Mouse (Mus musculus): ENCODE data around the gene Lsm11.
A peak's percentile ranks its signal among the peaks of the same experiment; 100 is the strongest.

Lsm11 gene

DNA sequence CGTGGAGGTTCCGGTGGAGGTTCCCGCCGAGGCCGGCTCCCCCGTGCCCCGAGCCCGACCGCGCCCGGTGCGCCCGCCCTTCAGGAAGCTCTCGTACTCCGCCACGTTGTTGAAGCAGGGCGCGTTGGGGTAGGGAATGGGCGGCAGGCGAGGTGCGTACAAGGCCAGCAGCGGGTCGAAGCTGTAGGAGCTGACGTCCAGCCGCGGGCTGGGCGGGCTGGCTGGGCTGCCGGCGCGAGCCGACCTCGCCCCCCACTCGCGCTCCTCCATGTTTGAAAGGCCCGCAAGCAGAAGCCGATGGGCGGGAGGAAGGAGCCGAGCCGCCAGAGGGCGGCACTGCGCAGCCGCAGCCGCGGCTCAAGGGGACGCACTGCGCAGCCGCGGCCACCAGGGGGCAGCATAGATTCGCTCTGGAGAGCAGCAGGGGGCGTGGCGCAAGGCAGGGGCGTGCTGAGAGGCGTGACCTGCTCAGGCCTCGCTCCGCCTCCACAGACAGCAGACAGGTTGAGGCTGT, at the start of gene Lsm11:
Gene Lsm11, minus strand, starts transcription at position 293 of the 514 bp plus-strand sequence.
- peak; percentile 90 to 95 for DNase-seq (ENCODE audit: low spot score in 2 of 2)

DNA sequence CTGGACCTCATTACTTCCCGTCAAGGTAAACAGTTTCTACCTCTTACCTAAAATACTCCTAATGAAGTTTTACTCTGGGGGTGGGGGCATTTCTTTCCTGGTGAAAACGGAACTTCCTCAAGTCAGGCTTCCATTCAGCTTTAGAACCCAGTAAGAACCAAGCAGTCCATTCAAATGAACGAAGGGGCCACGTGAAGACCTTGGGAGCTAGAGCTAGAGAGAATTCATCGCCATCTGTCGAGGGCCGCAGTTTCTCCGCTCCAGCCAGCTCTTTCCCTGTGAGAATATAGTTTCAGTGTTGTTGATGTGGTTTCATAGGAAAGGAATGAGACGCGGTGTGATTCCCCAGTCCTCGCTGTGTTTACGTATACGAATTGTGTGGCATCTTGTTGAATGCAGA, 47.4 kb upstream of the Lsm11 start:
- no peak for DNase-seq (ENCODE audit: low spot score in 2 of 2)

DNA sequence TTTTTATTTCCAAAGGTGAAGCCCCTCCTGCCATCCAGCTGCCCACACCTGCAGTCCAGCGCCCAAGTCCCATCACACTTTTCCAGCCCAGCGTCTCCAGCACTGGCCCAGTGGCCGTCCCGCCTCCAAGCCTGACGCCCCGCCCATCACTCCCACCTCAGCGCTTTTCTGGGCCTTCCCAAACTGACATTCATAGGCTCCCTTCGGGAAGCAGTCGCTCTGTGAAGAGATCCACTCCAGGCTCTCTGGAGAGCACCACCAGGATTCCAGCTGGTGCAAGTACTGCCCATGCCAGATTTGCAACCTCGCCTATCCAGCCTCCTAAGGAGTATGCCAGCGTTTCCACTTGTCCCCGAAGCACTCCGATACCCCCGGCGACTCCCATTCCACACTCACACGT, 46.9 kb upstream of the Lsm11 start:
- DNase-seq (ENCODE audit: low spot score in 2 of 2) = no peak

DNA sequence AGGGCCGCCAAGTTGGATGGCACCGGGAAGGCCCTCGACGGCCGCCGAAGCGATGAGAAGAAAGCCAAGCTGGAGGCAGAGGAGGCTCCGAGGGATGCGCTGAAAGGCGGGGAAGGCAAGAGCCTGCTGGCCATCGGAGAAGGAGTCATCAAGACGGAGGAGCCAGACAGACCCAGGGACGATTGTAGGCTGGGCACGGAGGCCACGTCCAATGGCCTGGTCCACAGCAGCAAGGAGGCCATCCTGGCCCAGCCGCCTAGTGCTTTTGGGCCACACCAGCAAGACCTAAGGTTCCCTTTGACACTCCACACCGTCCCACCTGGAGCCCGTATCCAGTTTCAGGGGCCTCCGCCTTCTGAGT, 36.1 kb upstream of the Lsm11 start:
- no peak for DNase-seq (ENCODE audit: low spot score in 2 of 2)

DNA sequence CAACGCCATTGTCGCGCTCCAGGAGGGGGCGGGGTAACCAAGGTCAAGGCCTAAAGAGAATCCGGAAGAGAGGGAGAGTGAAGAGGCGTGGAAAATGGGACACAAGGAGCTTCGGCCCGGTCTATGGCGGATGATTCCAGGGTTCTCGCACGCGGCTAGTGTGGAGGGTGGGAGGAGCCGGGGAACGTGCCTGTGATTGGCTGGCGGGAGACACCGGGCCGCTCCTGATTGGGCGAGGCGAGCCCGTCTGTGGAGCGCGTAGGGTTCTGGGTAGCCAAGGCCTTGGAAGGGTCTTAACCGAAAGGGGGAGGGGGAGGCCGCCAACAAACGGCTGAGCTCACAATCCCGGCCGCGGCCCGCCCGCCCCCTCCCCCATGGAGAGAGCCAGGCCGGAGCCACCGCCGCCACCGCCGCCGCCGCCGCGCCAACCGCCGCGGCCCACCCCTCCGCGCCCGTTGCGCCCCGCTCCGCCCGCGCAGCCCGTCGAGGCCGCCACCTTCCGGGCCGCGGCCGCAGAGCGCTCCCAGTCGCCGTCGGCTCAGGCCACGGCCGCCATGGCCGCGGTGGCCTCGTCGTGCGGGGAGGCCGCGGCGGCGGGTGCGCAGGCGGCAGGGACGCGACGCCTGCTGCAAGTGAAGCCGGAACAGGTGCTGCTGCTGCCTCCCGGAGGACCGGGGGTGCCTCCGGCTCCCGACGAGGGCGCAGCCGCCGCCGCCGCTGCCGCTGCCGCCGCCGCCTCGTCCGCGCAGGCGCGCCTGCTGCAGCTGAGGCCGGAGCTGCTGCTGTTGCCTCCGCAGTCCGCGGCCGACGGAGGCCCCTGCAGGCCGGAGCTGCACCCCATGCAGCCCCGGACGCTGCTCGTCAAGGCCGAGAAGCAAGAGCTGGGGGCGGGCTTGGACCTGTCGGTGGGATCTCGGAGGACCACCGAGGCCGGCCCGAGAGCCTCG, 35.5 kb upstream of the Lsm11 start, which contains the start of gene Sox30:
Gene Sox30, plus strand, starts transcription at position 365 of the 947 bp plus-strand sequence.
- DNase-seq (ENCODE audit: low spot score in 2 of 2) = peak; percentile 22 to 28

DNA sequence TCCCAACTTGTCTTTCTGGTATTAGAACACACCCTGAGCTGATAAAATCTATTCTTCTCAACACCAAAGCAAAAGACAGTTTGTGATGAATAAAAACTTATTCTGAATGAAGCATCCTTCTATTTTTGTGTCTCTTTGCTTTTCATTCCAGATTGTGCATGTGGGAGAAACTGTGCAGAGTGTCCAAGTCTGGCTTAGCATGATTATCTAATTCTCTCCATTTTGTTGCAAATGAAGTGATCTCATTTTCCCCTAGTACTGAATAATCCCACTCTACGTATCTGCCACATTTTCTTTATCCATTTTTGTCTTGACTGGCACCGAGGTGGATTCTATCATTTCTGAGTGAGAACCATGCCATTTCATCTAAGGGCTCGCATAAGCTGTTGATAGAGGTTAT, 31.3 kb upstream of the Lsm11 start:
- DNase-seq (ENCODE audit: low spot score in 2 of 2) = no peak

DNA sequence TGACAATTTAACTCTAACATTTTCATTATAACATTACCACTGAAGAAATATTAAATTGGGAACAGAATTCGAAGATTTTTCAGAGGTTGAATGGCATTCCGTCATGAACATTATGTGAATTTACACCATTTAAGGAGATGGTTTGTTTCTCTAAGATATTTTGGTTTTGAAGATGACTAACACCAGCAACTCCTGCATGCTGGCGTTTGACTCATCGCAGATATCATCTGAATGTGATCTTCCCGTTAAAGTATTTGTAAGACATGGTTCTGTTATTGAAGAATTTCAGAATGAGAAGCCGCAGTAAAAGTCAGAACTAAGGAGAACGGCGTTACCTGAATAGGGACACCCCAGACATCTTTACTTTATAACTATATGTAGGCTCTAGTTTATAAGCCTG, 29.7 kb upstream of the Lsm11 start:
- DNase-seq (ENCODE audit: low spot score in 2 of 2) = no peak

DNA sequence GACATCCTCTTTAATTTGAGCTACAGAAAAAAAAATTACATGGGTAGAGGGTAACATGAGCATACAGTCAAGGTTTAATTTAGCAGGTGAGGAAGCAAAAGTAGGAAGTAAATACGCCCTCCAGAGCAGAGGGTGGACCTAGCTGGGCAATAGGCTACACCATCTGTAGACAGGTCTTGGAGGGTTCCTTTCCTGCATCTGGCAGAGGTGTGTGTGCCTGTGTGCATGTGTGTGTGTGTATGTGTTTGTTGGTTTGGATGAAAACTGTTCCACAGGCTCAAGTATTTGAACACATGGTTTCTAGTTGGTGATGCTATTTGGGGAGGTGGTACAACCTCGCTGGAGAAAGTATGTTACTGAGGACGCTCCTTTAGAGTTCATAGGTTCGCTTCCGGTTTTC, 28.9 kb upstream of the Lsm11 start:
- no peak for DNase-seq (ENCODE audit: low spot score in 2 of 2)

DNA sequence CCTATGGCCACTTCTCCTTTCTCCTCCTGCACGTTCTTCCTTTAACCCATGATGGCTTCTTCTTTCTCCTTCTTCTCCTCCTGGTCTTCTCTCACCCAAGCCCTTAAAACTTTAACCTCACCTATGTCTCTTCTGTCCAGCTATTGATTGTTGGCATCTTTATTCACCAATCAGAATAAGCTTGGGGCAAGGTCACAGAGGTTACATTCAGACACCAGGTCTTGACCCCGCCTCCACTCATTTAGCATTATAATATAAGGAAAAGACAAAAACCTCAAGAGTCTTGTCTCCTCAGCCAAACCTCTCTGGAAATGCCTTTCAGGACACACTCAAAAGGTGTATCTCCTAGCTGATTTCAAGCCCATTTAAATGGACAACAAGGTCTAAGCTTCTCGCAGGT, 23.7 kb upstream of the Lsm11 start:
- no peak for DNase-seq (ENCODE audit: low spot score in 2 of 2)

DNA sequence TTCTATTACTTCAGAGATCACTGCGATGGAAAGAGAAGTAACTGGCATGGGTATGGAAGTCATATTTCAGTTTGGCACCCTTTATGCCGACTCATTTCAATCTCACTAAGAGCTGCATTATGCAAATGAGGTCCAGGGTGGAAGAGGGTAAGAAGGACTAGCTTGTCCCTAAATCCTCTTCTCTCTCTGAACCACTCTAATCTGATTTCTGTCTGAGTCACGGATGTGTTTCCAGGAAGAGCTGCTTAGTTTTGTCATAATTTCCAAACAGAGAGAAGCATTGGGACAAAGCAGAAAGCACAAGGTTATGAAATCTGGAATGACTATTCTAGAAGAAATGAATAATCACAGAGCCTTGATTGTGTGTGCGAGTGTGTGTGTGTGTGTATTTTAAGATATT, 22.2 kb upstream of the Lsm11 start:
- no peak for DNase-seq (ENCODE audit: low spot score in 2 of 2)

DNA sequence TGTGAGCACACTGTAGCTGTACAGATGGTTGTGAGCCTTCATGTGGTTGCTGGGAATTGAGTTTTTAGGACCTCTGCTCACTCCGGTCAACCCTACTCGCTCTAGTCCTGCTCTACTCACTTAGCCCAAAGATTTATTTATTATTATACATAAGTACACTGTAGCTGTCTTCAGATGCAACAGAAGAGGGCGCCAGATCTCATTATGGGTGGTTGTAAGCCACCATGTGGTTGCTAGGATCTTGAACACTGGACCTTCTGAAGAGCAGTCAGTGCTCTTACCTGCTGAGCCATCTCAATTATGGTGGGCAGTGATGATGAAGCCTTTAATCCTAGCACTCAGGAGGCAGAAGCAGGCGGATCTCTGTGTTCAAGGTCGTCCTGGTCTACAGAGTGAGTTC, 15.3 kb upstream of the Lsm11 start:
- no peak for DNase-seq (ENCODE audit: low spot score in 2 of 2)

DNA sequence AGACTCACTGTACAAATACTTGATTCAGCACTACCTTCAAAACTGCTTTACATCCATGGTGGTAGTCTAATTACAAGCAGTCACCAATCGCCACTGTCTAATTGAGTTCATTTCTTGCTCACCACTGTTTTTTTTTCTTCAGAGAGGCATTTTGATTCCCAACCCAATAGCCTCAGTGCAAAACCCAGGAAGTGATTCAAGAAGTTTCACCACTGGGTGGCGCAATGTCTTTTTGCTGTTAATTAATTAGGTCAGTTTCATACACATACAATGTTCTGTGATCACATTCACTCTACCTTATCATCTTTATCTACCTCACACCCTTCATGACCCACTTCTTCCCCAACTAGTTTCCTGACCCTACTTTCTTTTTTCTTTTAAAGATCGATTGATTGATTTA, 14.9 kb upstream of the Lsm11 start:
- DNase-seq (ENCODE audit: low spot score in 2 of 2) = no peak

DNA sequence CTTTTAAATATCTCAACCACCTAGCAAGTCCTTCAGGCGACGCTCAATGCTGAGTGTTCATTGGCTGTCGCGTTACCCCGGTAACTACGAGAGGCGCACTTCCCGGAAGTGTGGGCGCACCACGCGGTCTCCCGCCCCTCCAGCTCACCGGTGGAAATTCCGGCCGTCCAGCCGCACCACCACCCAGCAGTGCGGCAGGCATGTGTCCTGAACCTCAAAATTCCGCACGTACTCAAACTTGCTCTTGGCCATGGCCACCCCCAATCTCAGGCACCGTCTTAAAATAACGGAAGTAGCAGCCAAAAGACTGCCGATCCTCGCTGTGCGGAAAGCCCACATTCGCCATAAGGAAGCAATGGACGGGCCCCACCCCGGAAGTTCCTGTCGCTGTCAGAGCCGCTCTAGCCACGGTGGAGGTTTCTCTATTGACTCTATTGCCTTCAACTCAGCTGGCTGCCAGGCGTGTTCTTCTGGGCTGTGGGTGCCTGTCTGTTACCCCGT, 10.4 kb upstream of the Lsm11 start, which contains the start of gene Thg1l:
Gene Thg1l, minus strand, starts transcription at position 368 of the 501 bp plus-strand sequence.
- DNase-seq (ENCODE audit: low spot score in 2 of 2) = peak; percentile 79 to 85

DNA sequence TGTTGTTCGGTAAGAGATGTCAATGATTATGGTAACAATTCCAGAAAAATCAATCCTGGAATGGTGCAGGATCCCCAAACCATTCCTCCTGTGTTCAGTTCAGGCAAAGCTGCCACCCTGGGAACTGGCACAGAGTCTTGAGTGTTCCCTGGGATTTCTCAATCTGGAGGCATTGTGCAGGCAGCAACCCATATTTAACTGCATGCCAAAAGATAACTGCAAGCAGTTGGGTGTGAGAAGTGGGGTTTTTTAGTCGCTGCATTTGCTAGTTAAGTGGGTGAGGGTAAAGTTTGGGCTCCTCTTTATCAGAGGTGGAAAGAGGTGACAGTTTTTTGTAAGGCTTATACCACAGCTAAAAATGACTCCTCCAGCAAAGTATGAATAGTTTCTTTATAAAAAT, 2.8 kb upstream of the Lsm11 start:
- DNase-seq (ENCODE audit: low spot score in 2 of 2) = no peak

DNA sequence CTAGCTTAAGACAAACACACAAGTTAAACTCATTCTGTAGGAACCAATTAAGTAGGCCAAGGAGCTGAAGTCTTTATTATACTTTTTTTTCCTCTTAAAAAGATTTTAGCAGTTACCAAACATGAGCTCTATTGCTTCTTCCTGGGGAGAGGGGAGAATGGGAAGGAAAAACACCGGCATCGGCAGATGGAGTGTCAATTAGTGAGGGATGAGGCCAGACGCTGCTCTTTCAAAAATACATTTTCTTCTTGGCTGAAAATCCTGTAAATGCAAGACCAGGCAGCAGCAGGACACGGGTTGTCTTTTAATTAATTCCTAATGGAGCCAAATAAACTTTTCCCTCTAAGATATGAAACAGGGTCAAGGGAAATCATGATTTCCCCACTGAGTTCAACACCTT, 2.1 kb upstream of the Lsm11 start:
- DNase-seq (ENCODE audit: low spot score in 2 of 2) = no peak

DNA sequence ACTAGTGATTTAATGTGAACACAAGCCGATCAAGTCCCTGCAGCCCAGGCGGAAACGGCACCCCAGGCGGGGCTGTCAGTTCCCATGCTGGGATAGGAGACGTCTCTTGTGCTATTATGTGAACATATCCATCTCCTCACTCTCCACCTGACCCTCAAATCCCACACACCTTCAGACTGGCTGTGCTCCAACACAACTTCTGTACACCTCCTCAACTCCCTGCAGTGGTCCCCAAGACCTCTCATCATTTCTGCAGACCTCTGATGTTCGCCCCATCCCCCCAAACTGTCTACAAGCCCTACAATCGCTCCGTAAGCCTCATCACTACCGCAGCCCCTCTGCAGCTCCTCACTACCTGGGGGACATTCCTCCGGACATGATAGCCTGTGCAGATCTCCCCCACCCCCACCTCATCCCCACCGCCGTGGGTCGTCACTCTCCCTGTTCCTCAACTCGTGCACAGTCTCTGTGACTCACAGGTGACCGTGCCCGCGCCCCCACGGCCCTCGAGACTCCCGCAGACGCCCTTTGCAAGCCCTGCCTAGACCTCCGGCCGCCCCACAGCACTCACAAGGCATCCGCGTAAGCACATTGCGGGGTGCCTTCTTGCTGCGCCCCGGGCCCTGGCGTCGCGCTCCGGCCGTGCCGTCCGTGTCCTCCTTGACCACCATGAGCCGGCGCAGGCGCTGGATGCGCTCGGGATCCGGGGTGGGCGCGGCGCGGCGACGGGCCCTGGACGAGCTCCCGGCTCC, 668 bp downstream of the Lsm11 start:
- DNase-seq (ENCODE audit: low spot score in 2 of 2) = no peak

DNA sequence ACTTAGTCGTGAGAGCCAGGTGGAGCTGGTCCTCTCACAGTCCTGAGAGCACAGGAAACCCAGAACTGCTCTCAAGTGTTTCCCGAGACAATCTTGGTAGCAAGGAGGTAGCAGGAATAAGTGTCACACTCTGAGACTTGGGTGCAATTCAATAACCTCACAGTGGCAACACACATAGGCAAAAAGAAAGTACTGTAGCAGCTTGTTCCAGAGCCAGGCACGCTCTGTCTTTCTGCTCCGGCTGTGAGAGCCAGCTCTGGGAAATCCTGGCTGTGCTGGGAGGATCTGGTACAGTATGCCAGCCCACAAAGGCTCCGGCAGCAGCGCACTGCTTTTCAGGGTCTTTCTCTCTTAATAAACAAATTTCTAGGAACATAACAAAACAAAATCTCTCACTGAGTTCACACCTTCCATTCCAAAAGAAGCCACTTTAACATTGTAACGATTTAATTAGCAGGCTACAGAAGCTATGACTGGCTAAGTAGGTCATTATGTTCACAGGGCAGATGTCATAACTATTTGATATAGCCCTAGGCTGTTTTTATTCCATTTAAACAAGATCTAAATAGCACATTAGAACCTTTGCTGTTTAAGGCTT, 1.5 kb downstream of the Lsm11 start:
- DNase-seq (ENCODE audit: low spot score in 2 of 2) = peak; percentile 39 to 45

DNA sequence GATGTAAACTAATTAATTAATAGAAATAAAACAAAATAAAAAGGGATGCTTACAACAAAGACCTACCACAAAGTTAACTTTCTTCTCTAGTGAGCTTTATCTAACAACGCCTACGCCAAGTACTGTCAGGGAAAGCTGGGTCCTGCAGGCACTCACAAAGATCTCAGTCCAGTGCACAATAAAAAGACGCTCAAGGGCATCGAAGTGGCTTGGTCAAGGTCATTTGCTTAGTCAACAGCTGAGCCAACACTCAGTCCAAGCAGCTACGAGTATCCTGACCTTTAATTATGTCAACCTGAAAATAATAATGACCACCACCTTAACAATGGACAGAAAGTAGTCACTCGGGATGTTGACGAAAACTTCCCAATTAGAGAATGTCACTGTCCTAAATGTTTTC, 2.5 kb downstream of the Lsm11 start:
- DNase-seq (ENCODE audit: low spot score in 2 of 2) = no peak

DNA sequence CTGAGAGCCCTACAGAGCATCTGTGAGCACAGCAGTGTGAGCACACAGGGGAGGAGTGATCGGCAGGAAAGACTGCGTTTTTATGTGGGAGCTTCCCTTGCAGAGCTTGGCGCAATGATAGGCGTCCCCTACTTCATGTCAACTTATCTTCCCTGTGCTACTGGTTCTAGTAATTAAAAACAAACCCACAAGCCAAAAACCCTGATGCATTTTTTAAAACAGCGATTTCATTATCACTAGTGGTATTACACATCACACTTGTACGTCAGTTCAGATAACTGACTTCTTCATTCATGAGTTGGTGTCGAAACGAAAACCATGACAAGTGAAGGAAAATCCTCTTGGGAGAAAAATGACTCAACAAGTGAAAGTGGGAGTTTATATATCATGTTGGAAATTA, 5.8 kb downstream of the Lsm11 start:
- DNase-seq (ENCODE audit: low spot score in 2 of 2) = no peak

DNA sequence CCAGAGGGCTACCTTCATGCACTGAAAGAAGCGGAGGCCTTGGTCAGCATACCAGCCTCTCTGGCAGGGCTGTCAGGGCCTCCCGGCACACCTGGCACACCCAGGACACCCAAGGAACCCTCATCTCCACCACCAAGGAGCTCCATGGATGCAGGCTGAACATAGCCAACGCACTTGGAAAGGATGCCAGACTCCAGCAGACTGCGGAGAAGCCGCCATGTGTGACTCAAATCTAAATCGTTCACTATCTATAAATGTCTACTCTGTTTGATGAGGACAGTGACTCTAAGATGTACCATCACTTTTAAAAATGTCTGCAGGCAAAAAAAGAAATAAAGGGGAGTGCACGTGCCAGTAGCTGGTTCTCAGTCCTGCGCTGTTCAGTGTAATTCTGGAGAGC, 7.3 kb downstream of the Lsm11 start:
- no peak for DNase-seq (ENCODE audit: low spot score in 2 of 2)

DNA sequence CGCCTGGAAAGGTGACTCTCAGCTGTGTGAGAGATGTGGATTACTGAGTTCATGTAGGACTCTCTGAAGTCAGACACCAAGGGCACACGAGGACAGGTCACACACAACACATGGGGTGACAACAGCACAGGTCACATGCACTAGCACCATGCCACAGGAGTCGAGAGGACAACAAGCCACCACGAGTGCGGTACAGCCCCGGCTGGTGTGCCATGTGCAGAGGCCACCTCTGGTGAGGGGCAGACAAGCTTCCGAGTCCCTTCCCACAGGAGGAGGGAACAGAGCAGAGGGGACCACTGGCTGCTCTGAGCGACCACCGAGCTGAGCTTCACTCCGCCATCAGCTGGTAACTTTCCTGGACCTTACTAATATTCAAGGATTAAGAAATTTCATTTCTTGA, 12.0 kb downstream of the Lsm11 start:
- no peak for DNase-seq (ENCODE audit: low spot score in 2 of 2)

DNA sequence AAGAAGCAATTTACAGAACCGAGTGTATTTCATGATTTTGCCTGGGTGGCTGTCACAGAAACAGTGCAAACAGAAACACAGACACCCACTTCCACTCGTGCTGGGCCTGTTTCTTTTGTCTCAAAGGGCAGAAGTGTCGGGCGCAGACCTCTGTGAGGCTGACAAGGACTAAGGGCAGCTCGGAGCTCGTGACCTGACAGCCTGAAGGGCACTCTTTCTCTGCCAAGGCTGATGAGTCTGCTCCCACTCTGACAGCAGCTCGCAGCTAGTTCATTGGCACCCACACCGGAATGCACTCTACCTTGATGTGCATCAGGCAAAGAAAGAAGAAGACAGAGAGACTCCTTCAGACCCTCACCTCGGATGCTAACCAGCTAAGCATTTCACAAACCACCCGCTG, 15.2 kb downstream of the Lsm11 start:
- no peak for DNase-seq (ENCODE audit: low spot score in 2 of 2)
